Mouse (Mus musculus) intestine, postnatal 0 days (tissue): ENCODE data around the gene Tbc1d30. TPM values are rescaled to one million over a fixed set of nuclear protein-coding genes. Genes with fewer than 3 reads are reported as not detected.

Experiments
- ATAC-seq: fragments of 200-750 bp; cut with Nextera tagmentation; 2 replicates; pipeline ENCODE4 v1.8.0; 2017; ENCODE audit warnings: mild to moderate bottlenecking, moderate TSS enrichment, moderate library complexity
- H3K27ac ChIP-seq: fragments of 300-500 bp; sonication (generic); 2 replicates; pipeline ENCODE4 v1.5.1; 2014; ENCODE audit warnings: mild to moderate bottlenecking, low read depth, low read length, moderate library complexity
- H3K27me3 ChIP-seq: fragments of 300-500 bp; sonication (generic); replicated peaks from 2 replicates; pipeline ENCODE4 v1.6.1; 2014; ENCODE audit warnings: low read length, mixed read lengths; ENCODE audit not compliant: control insufficient read depth, insufficient read depth
- H3K36me3 ChIP-seq: fragments of 300-500 bp; sonication (generic); 2 replicates; pipeline ENCODE4 v1.6.1; 2014; ENCODE audit warnings: mild to moderate bottlenecking, moderate library complexity; ENCODE audit not compliant: control insufficient read depth, insufficient read depth
- H3K4me1 ChIP-seq: fragments of 300-500 bp; sonication (generic); replicated peaks from 2 replicates; pipeline ENCODE4 v1.6.1; 2014; ENCODE audit warnings: antibody characterized with exemption, low read length, mixed read lengths; ENCODE audit not compliant: control insufficient read depth, insufficient read depth
- H3K4me2 ChIP-seq: fragments of 300-500 bp; sonication (generic); replicated peaks from 2 replicates; pipeline ENCODE4 v1.6.1; 2014; ENCODE audit warnings: low read depth, mild to moderate bottlenecking, moderate library complexity
- H3K4me3 ChIP-seq: fragments of 300-500 bp; sonication (generic); 2 replicates; pipeline ENCODE4 v1.5.1; 2014; ENCODE audit warnings: low read depth, low read length
- H3K9ac ChIP-seq: fragments of 300-500 bp; sonication (generic); 2 replicates; pipeline ENCODE4 v1.6.1; 2014; ENCODE audit warnings: mild to moderate bottlenecking, low read depth, low read length
- H3K9me3 ChIP-seq: fragments of 300-500 bp; sonication (generic); 2 replicates; pipeline ENCODE4 v1.6.1; 2016; ENCODE audit warnings: mixed run types; ENCODE audit not compliant: control insufficient read depth
- CTCF ChIP-seq: sonication (generic); IDR thresholded peaks from 2 replicates; pipeline ENCODE4 v1.5.1; 2016; ENCODE audit warnings: low read depth, mild to moderate bottlenecking, control low read depth, antibody characterized with exemption, moderate library complexity
- WGBS: fragments of 180-500 bp; shearing (Covaris S2); extraction: QIAGEN DNeasy Blood & Tissue Kit; methylation state at CpG from one replicate; pipeline ENCODE4 v1.1.7; 2014; 5-methylcytosine and 5-hydroxymethylcytosine counted together
- polyA plus RNA-seq: library from polyadenylated mRNA; unstranded; fragments of >200 nt; fragmentation: Nextera tagmentation; extraction: Ambion mirVana; gene quantifications from 2 replicates; pipeline ENCODE4 v1.2.1, GENCODE M21; 2015

Tbc1d30 gene
- 2.8 and 2.9 TPM in 2 replicates for polyA plus RNA-seq

GRCm38 (mm10) chr10:121351066-121351581, at the start of gene Tbc1d30:
Gene Tbc1d30 (minus strand): TSS chr10:121351278.
- TF ChIP-seq CTCF = peak; percentile 49
- peak within 1 kb of the TSS; percentile 67 for H3K4me3 ChIP-seq

GRCm38 (mm10) chr10:121398599-121398998, 47.5 kb upstream of the Tbc1d30 start:
- TF ChIP-seq CTCF = no peak
- Histone ChIP-seq H3K4me3 (no peak overlapping the region), H3K27ac (no peak overlapping the region), H3K27me3 (no peaks in the 10 kb centered on the region), H3K9me3 (no peaks in the 10 kb centered on the region), H3K9ac (no peak overlapping the region), H3K4me1 (no peaks in the 10 kb centered on the region), H3K4me2 (no peak overlapping the region), H3K36me3 (peaks cover 22% of the 10 kb centered on the region)
- 84% methylated on average over 7 of the region's 7 CpGs for WGBS
- ATAC-seq = no peak

More at GRCm38 (mm10) chr10:121351066-121351581, at the start of gene Tbc1d30:
- ATAC-seq = peak; percentile 83
- Histone ChIP-seq H3K27me3 (no peaks in the 10 kb centered on the region), H3K27ac (peak within 1 kb of the TSS; percentile 83), H3K9ac (peak within 1 kb of the TSS; percentile 76), H3K9me3 (no peaks in the 10 kb centered on the region), H3K4me2 (peak within 1 kb of the TSS; percentile 87), H3K36me3 (no peaks in the 10 kb centered on the region), H3K4me1 (0 out of 2 replicates have a peak, but pooled peaks cover 3% of the 10 kb centered on the region)
- 0% methylated on average over 61 of the region's 61 CpGs for WGBS

DNA sequence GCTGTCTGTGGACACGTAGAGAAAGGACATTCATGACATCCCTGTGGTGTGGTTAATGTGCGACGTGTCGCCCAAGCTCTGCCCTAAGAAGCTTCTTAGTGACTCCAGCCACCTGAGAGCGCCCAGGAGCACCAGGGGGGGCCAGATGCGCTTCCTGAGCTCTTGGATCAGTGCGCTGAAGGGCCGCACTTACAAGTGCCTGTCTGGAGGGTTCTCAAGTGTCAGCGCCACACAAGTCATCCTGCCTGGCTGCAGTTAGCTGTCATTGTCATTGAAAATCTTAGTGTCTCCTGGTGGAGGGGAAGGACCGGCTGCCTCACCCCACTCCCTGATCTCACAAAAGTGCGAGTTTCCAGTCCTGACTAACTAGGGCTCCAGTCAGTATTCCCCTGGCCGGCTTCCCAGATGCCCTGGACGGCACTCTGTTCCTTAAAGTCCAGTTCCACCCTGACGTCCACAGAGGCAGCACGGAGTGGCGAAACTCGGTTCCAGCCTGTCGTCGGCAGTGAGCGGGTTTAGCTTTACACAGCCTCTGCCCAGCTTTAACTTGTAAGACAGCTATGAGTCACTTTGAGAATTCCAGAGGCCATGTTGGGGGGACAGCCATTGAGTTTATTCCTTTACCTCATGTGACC, 44.6 kb upstream of the Tbc1d30 start:
- Histone ChIP-seq H3K27me3 (no peaks in the 10 kb centered on the region), H3K36me3 (peaks cover 52% of the 10 kb centered on the region), H3K4me1 (no peaks in the 10 kb centered on the region), H3K9ac (no peak overlapping the region), H3K4me3 (no peak overlapping the region), H3K27ac (no peak overlapping the region), H3K9me3 (no peaks in the 10 kb centered on the region), H3K4me2 (no peak overlapping the region)
- TF ChIP-seq CTCF = no peak
- ATAC-seq = no peak
- WGBS = 83% methylated on average over 20 of the region's 20 CpGs

- Histone ChIP-seq H3K36me3 (peaks cover 60% of the 10 kb centered on the region), H3K9ac (no peak overlapping the region), H3K27me3 (no peaks in the 10 kb centered on the region), H3K4me1 (no peaks in the 10 kb centered on the region), H3K9me3 (no peaks in the 10 kb centered on the region), H3K4me2 (no peak overlapping the region), H3K4me3 (no peak overlapping the region), H3K27ac (no peak overlapping the region)
- TF ChIP-seq CTCF = no peak
- WGBS = 77% methylated on average over 18 of the region's 18 CpGs
- no peak for ATAC-seq
Measured at GRCm38 (mm10) chr10:121394789-121395325, 43.8 kb upstream of the Tbc1d30 start.

- Histone ChIP-seq H3K9me3 (no peaks in the 10 kb centered on the region), H3K9ac (no peak overlapping the region), H3K27me3 (no peaks in the 10 kb centered on the region), H3K4me3 (no peak overlapping the region), H3K36me3 (peaks cover 66% of the 10 kb centered on the region), H3K4me2 (no peak overlapping the region), H3K4me1 (no peaks in the 10 kb centered on the region), H3K27ac (no peak overlapping the region)
- TF ChIP-seq CTCF = no peak
- no peak for ATAC-seq
- WGBS = 70% methylated on average over 6 of the region's 6 CpGs
Measured at GRCm38 (mm10) chr10:121394270-121394669, 43.2 kb upstream of the Tbc1d30 start.

GRCm38 (mm10) chr10:121391901-121392300, 40.8 kb upstream of the Tbc1d30 start:
- no peaks in the 10 kb centered on the region for H3K9me3 ChIP-seq
- H3K4me3 ChIP-seq = no peak overlapping the region
- H3K4me1 ChIP-seq = no peaks in the 10 kb centered on the region
- WGBS = 95% methylated on average over 8 of the region's 8 CpGs
- no peak overlapping the region for H3K4me2 ChIP-seq
- peaks cover 88% of the 10 kb centered on the region for H3K36me3 ChIP-seq
- no peak for TF ChIP-seq CTCF
- H3K27ac ChIP-seq = no peak overlapping the region
- H3K9ac ChIP-seq = no peak overlapping the region
- ATAC-seq = no peak
- H3K27me3 ChIP-seq = no peaks in the 10 kb centered on the region
